Mouse (Mus musculus) heart, adult 9 months (tissue): Measurements from ENCODE around the gene Sde2.
A peak's percentile ranks its signal among the peaks of the same experiment; 100 is the strongest.
"Not testable (repeated sequence)": the region's sequence is repeated elsewhere in the genome, so short reads cannot be mapped to it uniquely, and the experiment has no call there.

Experiments
- DNase-seq, 2 experiments: peaks; one replicate each; pipeline ENCODE4 v3.0.0; 2022; ENCODE audit warnings: low spot score in 2 of 2

The Sde2 gene

GRCm38 (mm10) chr1:180835273-180836015, 15.5 kb upstream of the Sde2 start:
- no peak for DNase-seq

GRCm38 (mm10) chr1:180836467-180836866, 14.5 kb upstream of the Sde2 start:
- not testable (repeated sequence) for DNase-seq

GRCm38 (mm10) chr1:180837186-180837585, 13.7 kb upstream of the Sde2 start:
- no peak for DNase-seq

- no peak for DNase-seq
Measured at GRCm38 (mm10) chr1:180838014-180838413, 12.9 kb upstream of the Sde2 start.

GRCm38 (mm10) chr1:180839201-180839910, 11.6 kb upstream of the Sde2 start:
- DNase-seq, result no peak

GRCm38 (mm10) chr1:180841561-180842300, 9.2 kb upstream of the Sde2 start:
- no peak for DNase-seq

GRCm38 (mm10) chr1:180848114-180848510, 2.8 kb upstream of the Sde2 start:
- DNase-seq, result peak; percentile 90 to 92

GRCm38 (mm10) chr1:180848511-180849241, 2.3 kb upstream of the Sde2 start:
- peak; percentile 82 to 89 for DNase-seq

GRCm38 (mm10) chr1:180849701-180850301, 1.1 kb upstream of the Sde2 start:
- peak; percentile 33 to 35 for DNase-seq

GRCm38 (mm10) chr1:180858763-180859162, 7.8 kb downstream of the Sde2 start:
- DNase-seq, result no peak

GRCm38 (mm10) chr1:180860030-180860429, 9.1 kb downstream of the Sde2 start:
- no peak for DNase-seq

- peak in 1 of 2 experiments; percentile 11 for DNase-seq
Measured at GRCm38 (mm10) chr1:180863606-180864005, 12.7 kb downstream of the Sde2 start.

GRCm38 (mm10) chr1:180866001-180866400, 15.1 kb downstream of the Sde2 start:
- DNase-seq, result no peak

- DNase-seq, result peak in 1 of 2 experiments; percentile 42
Measured at GRCm38 (mm10) chr1:180870122-180870650, 19.3 kb downstream of the Sde2 start.

- peak in 1 of 2 experiments; percentile 27 for DNase-seq
Measured at GRCm38 (mm10) chr1:180873861-180874484, 23.0 kb downstream of the Sde2 start.

GRCm38 (mm10) chr1:180874615-180875014, 23.7 kb downstream of the Sde2 start:
- DNase-seq, result no peak

GRCm38 (mm10) chr1:180875126-180875525, 24.2 kb downstream of the Sde2 start:
- no peak for DNase-seq

GRCm38 (mm10) chr1:180877466-180877865, 26.5 kb downstream of the Sde2 start:
- no peak for DNase-seq

- no peak for DNase-seq
Measured at GRCm38 (mm10) chr1:180881768-180882167, 30.8 kb downstream of the Sde2 start.

GRCm38 (mm10) chr1:180883731-180884130, 32.8 kb downstream of the Sde2 start:
- DNase-seq, result no peak

GRCm38 (mm10) chr1:180884484-180884883, 33.6 kb downstream of the Sde2 start:
- no peak for DNase-seq
